Mouse (Mus musculus) heart, adult 2 months (tissue): Measurements from ENCODE around the gene Tmem132e. TPM values are rescaled to one million over a fixed set of nuclear protein-coding genes. Genes with fewer than 3 reads are reported as not detected.

Experiments
- DNase-seq, 2 experiments: peaks; one replicate each; pipeline ENCODE4 v3.0.0; 2021
- H3K27ac ChIP-seq: fragments of 200-600 bp; 2 replicates; pipeline ENCODE4 v1.8.1; 2022
- H3K27me3 ChIP-seq: fragments of 200-500 bp; 2 replicates; pipeline ENCODE4 v1.6.1; 2012; ENCODE audit warnings: mild to moderate bottlenecking, low read length, inconsistent platforms, mixed read lengths; ENCODE audit not compliant: control insufficient read depth, insufficient read depth
- H3K36me3 ChIP-seq: fragments of 200-500 bp; 2 replicates; pipeline ENCODE4 v1.6.1; 2012; ENCODE audit warnings: low read length, inconsistent platforms; ENCODE audit not compliant: control insufficient read depth, insufficient read depth
- H3K4me1 ChIP-seq: fragments of 200-500 bp; 2 replicates; pipeline ENCODE4 v1.6.1; 2011; ENCODE audit warnings: low read length; ENCODE audit not compliant: control insufficient read depth, insufficient read depth
- H3K4me3 ChIP-seq: fragments of 200-600 bp; 2 replicates; pipeline ENCODE4 v1.8.1; 2022
- H3K79me2 ChIP-seq: fragments of 200-500 bp; replicated peaks from 2 replicates; pipeline ENCODE4 v1.6.1; 2012; ENCODE audit warnings: mild to moderate bottlenecking, inconsistent platforms, low read length, moderate library complexity, mixed read lengths; ENCODE audit not compliant: control insufficient read depth, insufficient read depth
- H3K9ac ChIP-seq: fragments of 200-500 bp; 2 replicates; pipeline ENCODE4 v1.6.1; 2012; ENCODE audit warnings: low read depth, mild to moderate bottlenecking, control low read depth, inconsistent platforms, low read length, mixed read lengths
- CTCF ChIP-seq: fragments of 200-600 bp; IDR thresholded peaks from 2 replicates; pipeline ENCODE4 v1.8.1; 2022; ENCODE audit warnings: antibody characterized with exemption, mild to moderate bottlenecking, moderate library complexity
- EP300 ChIP-seq: fragments of 200-500 bp; IDR thresholded peaks from 2 replicates; pipeline ENCODE4 v1.6.1; 2011; ENCODE audit warnings: low read depth, low read length, control low read depth; ENCODE audit not compliant: insufficient read depth
- POLR2A ChIP-seq: fragments of 200-500 bp; IDR thresholded peaks from 2 replicates; pipeline ENCODE4 v1.6.1; 2011; ENCODE audit warnings: mild to moderate bottlenecking, low read depth, low read length, control low read depth; ENCODE audit not compliant: insufficient read depth
- WGBS: fragments of 180-500 bp; shearing (Covaris S2); methylation state at CpG from one replicate; pipeline ENCODE4 v1.1.7; 2018; 5-methylcytosine and 5-hydroxymethylcytosine counted together
- intact Hi-C: fragments of 180-260 bp; cut with DNase I; formaldehyde crosslinking; loops from one replicate; pipeline ENCODE4 v1.15.1; 2025
- polyA plus RNA-seq: library from polyadenylated mRNA; depleted of rRNA; stranded (reverse); fragments of >200 nt; gene quantifications from 2 replicates; pipeline ENCODE4 v1.2.3, GENCODE M21; 2012
- total RNA-seq, 2 experiments: library from RNA; stranded (reverse); gene quantifications; 2 replicates each; pipeline ENCODE4 v1.2.3; 2021

The Tmem132e gene
- total and polyA plus RNA-seq, 3 experiments, result 0.10 to 0.26 (median 0.14) TPM

DNA sequence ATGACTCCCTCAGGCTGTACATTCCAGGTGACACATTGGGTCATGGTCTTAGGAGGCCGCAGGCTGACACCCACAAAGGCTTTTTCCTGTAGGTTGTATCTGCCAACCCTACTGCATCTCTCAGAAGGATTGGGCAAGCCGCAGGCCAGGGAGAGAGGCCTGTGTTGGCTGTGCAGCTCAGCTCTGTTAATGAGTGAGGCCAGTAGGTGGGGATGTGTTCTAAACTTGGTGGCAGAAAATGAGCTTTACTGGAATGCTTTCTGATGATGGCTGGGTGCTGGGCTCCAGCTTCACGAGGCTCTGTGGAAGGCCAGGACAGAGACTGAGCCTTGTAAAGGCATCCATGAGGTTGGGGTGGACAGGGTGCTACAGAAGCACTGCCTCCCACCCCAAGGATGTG is 3.6 kb downstream of the Tmem132e start:
- no peak for DNase-seq
- no peak overlapping the region for H3K9ac ChIP-seq
- H3K79me2 ChIP-seq, result no peaks in the 10 kb centered on the region
- no peaks in the 10 kb centered on the region for H3K4me1 ChIP-seq
- H3K36me3 ChIP-seq, result no peaks in the 10 kb centered on the region
- TF ChIP-seq EP300 (no peak), POLR2A (no peak), CTCF (no peak)
- peaks cover 23% of the 10 kb centered on the region for H3K27me3 ChIP-seq
- WGBS, result 59% methylated on average over 3 of the region's 3 CpGs
- intact Hi-C loops, result no loop called here
- H3K4me3 ChIP-seq, result no peak overlapping the region
- no peak overlapping the region for H3K27ac ChIP-seq

DNA sequence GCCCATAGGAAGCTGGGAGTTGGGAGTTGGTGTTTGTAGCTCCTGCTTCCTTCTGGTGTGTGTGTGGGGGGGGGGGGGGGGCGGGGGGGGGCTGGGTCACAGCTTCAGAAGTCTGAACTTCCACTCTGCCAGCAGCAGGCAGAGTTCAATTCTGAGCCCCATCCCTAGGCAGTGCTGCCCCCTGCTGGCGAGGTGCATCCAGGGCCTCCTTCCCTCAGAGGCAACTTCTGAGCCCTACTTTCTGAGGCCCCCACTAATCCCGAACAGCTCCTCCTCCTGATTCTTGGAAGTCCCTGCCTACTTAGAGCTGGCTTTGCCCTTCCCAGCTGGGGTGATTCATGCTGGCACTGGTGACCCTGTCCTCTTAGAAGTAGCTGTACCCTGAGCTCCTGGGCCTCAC is 10.9 kb downstream of the Tmem132e start:
- no peak overlapping the region for H3K9ac ChIP-seq
- TF ChIP-seq CTCF (peak; percentile 61), POLR2A (no peak)
- intact Hi-C loops, result loop anchor here (2.0 kb wide), 1 partner anchor 165 kb away; no protein-coding TSS in a partner anchor
- H3K79me2 ChIP-seq, result no peaks in the 10 kb centered on the region
- WGBS, result 5% methylated on average over 3 of the region's 3 CpGs
- H3K36me3 ChIP-seq, result no peaks in the 10 kb centered on the region
- peak in 1 of 2 experiments; percentile 60 for DNase-seq
- no peak overlapping the region for H3K27ac ChIP-seq
- no peaks in the 10 kb centered on the region for H3K27me3 ChIP-seq
- no peak overlapping the region for H3K4me3 ChIP-seq
- no peaks in the 10 kb centered on the region for H3K4me1 ChIP-seq

DNA sequence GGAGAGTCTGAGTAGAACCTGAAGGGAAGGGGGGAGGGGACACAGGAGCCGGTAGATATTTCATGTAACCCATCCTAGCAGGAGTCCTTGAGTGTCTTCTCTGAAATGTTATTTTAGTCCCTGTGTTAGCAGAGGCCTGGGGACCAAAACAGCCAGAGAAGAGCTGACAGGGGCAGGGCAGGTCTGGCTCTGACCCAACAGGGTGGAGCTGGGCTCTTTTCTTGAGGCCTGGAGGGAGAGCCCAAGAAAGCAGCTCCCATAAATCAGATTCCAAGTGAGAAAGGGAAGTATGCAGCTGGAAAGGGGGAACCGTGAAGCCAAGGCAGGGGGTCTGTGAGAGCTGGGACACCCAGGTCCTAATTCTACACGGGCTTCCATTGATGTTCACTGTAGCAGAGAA is 16.9 kb downstream of the Tmem132e start:
- no peak overlapping the region for H3K27ac ChIP-seq
- no peaks in the 10 kb centered on the region for H3K27me3 ChIP-seq
- H3K4me3 ChIP-seq, result no peak overlapping the region
- H3K4me1 ChIP-seq, result no peaks in the 10 kb centered on the region
- H3K9ac ChIP-seq, result no peak overlapping the region
- no peaks in the 10 kb centered on the region for H3K79me2 ChIP-seq
- H3K36me3 ChIP-seq, result no peaks in the 10 kb centered on the region
- intact Hi-C loops, result no loop called here
- TF ChIP-seq POLR2A (no peak), CTCF (no peak), EP300 (no peak)
- 44% methylated on average over 3 of the region's 3 CpGs for WGBS
- DNase-seq, result no peak

DNA sequence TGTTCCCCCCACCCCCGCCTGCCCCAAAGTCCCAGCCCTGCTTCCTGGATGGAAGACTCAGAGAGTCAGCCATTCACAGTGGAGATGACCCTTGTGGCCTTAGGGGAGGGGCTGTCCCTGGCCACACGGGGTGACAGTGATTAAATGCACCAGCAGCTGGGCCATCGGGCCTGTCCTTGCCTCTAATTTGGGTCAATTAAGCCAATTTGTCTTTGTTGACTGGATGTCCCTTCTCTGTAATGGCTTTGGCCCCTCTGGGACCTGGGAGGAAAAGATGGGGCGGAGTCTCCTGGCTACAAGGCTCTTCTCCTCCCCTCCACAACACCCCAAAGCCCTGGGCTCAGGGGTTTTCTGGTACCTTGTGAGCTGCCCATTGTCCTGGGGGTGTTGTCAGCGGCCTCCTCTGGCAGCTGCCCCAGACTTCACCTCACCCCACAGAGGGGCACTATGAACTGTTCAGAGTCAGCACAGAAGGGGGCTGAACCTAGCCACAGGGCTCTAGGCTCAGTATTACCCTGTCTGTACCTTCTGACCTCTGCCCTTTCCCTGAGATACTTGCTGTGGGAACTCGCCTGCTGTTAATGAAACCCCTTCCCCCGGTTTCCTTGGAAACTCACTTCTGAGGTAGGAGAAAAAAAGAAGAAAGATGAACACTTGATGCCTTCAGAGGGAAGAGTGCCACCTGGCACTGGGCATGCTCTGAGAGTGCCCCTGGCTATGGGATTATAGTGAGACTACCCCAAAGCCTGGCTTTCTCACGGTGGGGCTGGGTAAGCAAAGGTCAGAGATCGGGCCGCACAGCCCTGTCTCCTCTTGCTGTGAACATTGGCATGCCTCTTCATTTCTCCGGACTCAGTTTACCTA is 17.9 kb downstream of the Tmem132e start:
- no peak for DNase-seq
- no peaks in the 10 kb centered on the region for H3K36me3 ChIP-seq

DNA sequence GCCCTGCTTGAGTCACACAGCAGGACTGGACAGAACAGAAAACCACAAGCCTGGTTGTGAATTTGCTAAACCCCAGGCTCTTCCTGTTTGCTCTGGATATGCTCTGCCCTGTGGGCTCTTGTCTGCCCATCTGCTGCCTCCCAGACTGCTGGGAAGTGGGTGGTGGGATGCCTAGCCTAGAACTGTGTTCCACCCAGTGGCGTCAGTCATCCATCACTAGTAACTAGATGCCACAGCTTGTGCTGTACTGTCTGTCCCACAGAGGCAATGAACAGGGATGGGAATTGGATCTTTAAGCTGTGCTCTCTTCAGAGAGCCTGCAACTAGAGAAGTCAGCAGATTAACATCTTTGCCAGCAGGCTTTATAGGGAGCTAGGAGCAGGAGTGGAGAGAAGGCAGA is 23.8 kb downstream of the Tmem132e start:
- Histone ChIP-seq H3K27ac (no peak overlapping the region), H3K4me1 (no peaks in the 10 kb centered on the region), H3K79me2 (no peaks in the 10 kb centered on the region), H3K27me3 (no peaks in the 10 kb centered on the region), H3K4me3 (no peak overlapping the region), H3K9ac (no peak overlapping the region), H3K36me3 (no peaks in the 10 kb centered on the region)
- intact Hi-C loops, result no loop called here
- TF ChIP-seq EP300 (no peak), CTCF (no peak), POLR2A (no peak)
- 54% methylated on average over 1 of the region's 1 CpGs for WGBS
- DNase-seq, result no peak

More for the DNA sequence above, 17.9 kb downstream of the Tmem132e start:
- H3K4me1 ChIP-seq, result no peaks in the 10 kb centered on the region
- no peak overlapping the region for H3K27ac ChIP-seq
- no peak for TF ChIP-seq CTCF
- TF ChIP-seq EP300, result no peak
- no peak for TF ChIP-seq POLR2A
- no peaks in the 10 kb centered on the region for H3K27me3 ChIP-seq
- WGBS, result 53% methylated on average over 11 of the region's 11 CpGs
- intact Hi-C loops, result no loop called here
- H3K79me2 ChIP-seq, result no peaks in the 10 kb centered on the region
- H3K4me3 ChIP-seq, result no peak overlapping the region
- H3K9ac ChIP-seq, result no peak overlapping the region

DNA sequence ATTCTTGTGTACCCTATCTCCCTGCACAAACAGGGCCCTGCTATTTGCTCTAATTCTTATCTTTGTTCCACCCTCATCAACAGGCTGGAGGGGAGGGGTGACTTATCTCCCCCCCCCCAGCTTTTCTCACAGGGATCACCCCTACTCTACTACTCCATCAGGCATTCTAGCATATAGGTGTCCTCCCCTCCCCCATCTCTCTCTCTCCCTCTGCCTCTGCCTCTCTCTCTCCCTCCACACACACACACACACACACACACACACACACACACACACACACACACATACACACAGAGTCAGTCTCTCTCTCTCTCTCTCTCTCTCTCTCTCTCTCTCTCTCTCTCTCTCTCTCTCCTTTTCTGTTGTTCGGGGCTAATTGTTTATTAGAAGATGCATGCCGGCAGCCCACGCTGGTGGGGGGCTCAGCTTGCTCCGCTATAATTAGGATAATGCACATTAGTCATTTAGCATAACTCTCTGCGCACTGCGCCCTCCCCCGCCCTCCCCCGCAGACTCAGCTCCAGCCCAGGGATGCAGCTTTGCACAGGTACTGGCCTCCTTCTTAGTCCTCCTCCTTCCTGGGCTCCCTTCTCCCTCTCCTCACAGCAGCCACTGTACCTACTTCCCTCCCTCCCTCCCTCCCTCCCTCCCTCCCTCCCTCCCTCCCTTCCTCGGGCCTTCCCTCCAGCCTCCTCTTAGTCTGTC is 29.8 kb downstream of the Tmem132e start:
- H3K9ac ChIP-seq, result no peak overlapping the region
- no peak overlapping the region for H3K27ac ChIP-seq
- H3K36me3 ChIP-seq, result no peaks in the 10 kb centered on the region
- no peaks in the 10 kb centered on the region for H3K79me2 ChIP-seq
- intact Hi-C loops, result no loop called here
- no peak overlapping the region for H3K4me3 ChIP-seq
- WGBS, result 57% methylated on average over 8 of the region's 9 CpGs
- H3K27me3 ChIP-seq, result no peaks in the 10 kb centered on the region
- no peak for TF ChIP-seq CTCF
- TF ChIP-seq EP300, result no peak
- TF ChIP-seq POLR2A, result no peak
- no peak for DNase-seq
- H3K4me1 ChIP-seq, result no peaks in the 10 kb centered on the region
